Mouse (Mus musculus): ENCODE results near the gene Mup19. TPM values are rescaled to one million over a fixed set of nuclear protein-coding genes. Genes with fewer than 3 reads are reported as not detected.
A peak's percentile ranks its signal among the peaks of the same experiment; 100 is the strongest.
"Not testable (repeated sequence)": the region's sequence is repeated elsewhere in the genome, so short reads cannot be mapped to it uniquely, and the experiment has no call there.

Mup19 gene
- polyA plus RNA-seq (2012; ENCODE audit: insufficient read depth, insufficient read length, low replicate concordance, missing spikeins) = not detected in 2 replicates

GRCm38 (mm10) chr4:61782169-61782568, at the start of gene Mup19:
Mup19 (minus strand) TSS chr4:61782269.
- H3K4me3 ChIP-seq (ENCODE audit: insufficient read depth, low read depth, low read length); H3K4me1 ChIP-seq (ENCODE audit: control insufficient read depth, insufficient read depth, low read length); H3K27ac ChIP-seq (ENCODE audit: insufficient read depth, low read depth, low read length): not testable (repeated sequence)
- 84% methylated on average over 1 of the region's 5 CpGs for WGBS

DNA sequence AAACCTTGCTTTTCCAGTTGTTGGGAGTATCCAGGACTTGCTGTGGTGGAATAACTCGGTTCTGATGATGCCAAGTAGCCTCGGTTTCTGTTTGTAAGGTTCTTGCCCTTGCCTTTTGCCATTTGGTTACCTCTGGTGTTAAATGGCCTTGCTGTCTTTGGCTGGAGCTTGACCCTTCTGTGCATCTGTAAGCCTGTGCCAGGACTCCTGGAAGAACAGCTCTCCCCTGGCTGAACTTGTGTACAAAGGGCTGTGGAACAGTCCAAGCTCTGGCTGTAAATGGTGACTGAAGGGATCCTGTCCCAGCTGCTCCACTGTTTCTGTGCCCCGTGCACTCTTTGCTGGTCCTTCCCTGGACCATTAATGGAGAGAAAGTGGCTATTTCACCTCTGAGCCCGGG, 47.1 kb upstream of the Mup19 start:
- WGBS = 69% methylated on average over 4 of the region's 4 CpGs
- TF ChIP-seq POLR2A (IDR thresholded peaks at IDR 0.05; ENCODE audit: insufficient read depth, low read depth, low read length) (no peak), CTCF (IDR thresholded peaks at IDR 0.05; ENCODE audit: insufficient read depth, low read depth, low read length) (no peak)
- Histone ChIP-seq H3K27ac (ENCODE audit: insufficient read depth, low read depth, low read length) (no peak overlapping the region), H3K4me1 (ENCODE audit: control insufficient read depth, insufficient read depth, low read length) (no peaks in the 10 kb centered on the region), H3K4me3 (ENCODE audit: insufficient read depth, low read depth, low read length) (no peak overlapping the region)

DNA sequence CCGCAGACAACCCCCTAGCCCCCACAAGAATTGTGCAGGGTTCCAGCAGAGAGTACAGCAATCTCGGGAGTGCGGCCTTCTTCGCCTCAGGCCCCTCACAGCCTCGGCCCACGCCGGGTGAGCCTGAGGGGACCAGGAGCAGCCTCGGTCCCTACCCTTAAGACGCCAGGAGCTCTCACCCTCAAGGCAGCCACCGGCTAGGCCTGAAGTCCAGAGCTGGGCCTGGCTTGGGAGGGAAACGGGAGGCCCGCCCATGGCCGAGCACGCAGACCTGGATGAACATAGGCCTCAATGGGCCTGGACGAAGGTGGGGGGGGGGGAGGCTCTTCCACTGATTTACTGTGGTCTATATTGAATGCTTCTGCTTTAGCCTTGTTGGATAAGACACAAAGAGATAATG, 41.1 kb upstream of the Mup19 start:
- Histone ChIP-seq H3K4me1 (ENCODE audit: control insufficient read depth, insufficient read depth, low read length) (no peaks in the 10 kb centered on the region), H3K27ac (ENCODE audit: insufficient read depth, low read depth, low read length) (no peak overlapping the region), H3K4me3 (ENCODE audit: insufficient read depth, low read depth, low read length) (no peak overlapping the region)
- TF ChIP-seq POLR2A (IDR thresholded peaks at IDR 0.05; ENCODE audit: insufficient read depth, low read depth, low read length) (no peak), CTCF (IDR thresholded peaks at IDR 0.05; ENCODE audit: insufficient read depth, low read depth, low read length) (no peak)
- WGBS = 92% methylated on average over 15 of the region's 15 CpGs

DNA sequence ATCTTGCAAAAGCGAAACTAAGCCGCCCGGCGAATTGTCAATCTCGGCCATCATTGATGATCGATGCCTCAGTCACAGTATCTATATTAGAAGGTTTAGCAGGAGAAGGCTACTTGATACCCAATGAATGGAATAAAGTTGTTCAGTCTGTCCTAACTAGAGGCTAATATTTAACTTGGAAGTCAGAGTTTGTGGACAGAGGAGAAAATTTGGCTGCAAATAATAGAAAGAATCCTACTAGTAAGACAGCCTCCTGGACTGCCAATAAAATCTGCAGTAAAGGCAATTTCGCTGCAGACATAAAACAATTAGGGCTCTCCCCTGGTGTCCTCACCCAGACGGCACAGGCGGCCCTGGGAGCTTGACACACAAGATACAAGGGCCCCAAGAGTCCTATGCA, 40.5 kb upstream of the Mup19 start:
- H3K4me3 ChIP-seq (ENCODE audit: insufficient read depth, low read depth, low read length); H3K27ac ChIP-seq (ENCODE audit: insufficient read depth, low read depth, low read length); H3K4me1 ChIP-seq (ENCODE audit: control insufficient read depth, insufficient read depth, low read length): not testable (repeated sequence)
- 94% methylated on average over 9 of the region's 9 CpGs for WGBS

DNA sequence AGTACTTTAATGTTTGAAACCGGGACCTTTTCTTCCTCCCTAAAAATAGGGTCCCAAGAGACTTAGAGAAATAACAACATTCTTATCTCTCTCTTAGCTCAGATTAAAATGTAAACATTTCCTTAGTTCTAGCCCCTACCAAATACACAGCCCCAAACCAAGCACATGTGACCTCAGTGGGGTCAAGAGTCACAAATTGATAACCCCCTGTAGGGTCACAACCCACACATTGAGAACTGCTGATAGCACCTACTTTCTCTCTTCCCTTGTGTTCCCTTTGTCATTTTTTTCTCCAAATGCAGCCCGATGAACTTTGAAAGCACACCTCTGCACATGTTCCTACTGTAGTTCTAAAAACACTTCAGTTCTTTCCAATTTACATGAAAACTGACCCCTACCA, 33.5 kb upstream of the Mup19 start:
- Histone ChIP-seq H3K4me3 (ENCODE audit: insufficient read depth, low read depth, low read length) (no peak overlapping the region), H3K27ac (ENCODE audit: insufficient read depth, low read depth, low read length) (no peak overlapping the region), H3K4me1 (ENCODE audit: control insufficient read depth, insufficient read depth, low read length) (no peaks in the 10 kb centered on the region)
- no peak for TF ChIP-seq CTCF (IDR thresholded peaks at IDR 0.05; ENCODE audit: insufficient read depth, low read depth, low read length)
- TF ChIP-seq POLR2A (IDR thresholded peaks at IDR 0.05; ENCODE audit: insufficient read depth, low read depth, low read length) = no peak
- WGBS = 82% methylated on average over 2 of the region's 2 CpGs

GRCm38 (mm10) chr4:61813435-61813834, 31.4 kb upstream of the Mup19 start:
- no peak for TF ChIP-seq CTCF (IDR thresholded peaks at IDR 0.05; ENCODE audit: insufficient read depth, low read depth, low read length)
- TF ChIP-seq POLR2A (IDR thresholded peaks at IDR 0.05; ENCODE audit: insufficient read depth, low read depth, low read length) = no peak
- Histone ChIP-seq H3K4me3 (ENCODE audit: insufficient read depth, low read depth, low read length) (no peak overlapping the region), H3K27ac (ENCODE audit: insufficient read depth, low read depth, low read length) (no peak overlapping the region), H3K4me1 (ENCODE audit: control insufficient read depth, insufficient read depth, low read length) (no peaks in the 10 kb centered on the region)

DNA sequence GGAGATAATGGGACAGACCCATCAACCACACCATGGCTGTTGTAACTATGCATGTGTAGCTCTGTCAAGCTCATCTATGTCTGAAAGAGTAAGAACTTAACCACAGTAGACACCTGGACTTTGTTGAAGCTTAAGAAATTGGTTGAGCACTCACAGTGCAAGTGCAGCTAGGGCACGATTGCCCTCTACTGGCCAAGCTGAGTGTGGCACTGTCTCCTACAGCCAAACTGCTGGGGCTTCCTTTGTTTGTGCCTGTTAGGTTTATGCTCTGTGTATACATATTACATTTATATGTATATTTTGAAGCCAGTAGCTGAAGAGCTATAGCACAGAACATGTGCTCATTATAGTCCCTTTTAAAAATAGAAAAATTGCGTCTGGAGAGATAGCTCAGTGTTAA, 29.1 kb upstream of the Mup19 start:
- H3K4me3 ChIP-seq (ENCODE audit: insufficient read depth, low read depth, low read length); H3K4me1 ChIP-seq (ENCODE audit: control insufficient read depth, insufficient read depth, low read length); H3K27ac ChIP-seq (ENCODE audit: insufficient read depth, low read depth, low read length): not testable (repeated sequence)
- peak; percentile 32; the same call in 1 of the 2 replicates for TF ChIP-seq CTCF (IDR thresholded peaks at IDR 0.05; ENCODE audit: insufficient read depth, low read depth, low read length)
- 28% methylated on average over 2 of the region's 2 CpGs for WGBS

- not testable (repeated sequence) for H3K27ac ChIP-seq (ENCODE audit: insufficient read depth, low read depth, low read length); H3K4me1 ChIP-seq (ENCODE audit: control insufficient read depth, insufficient read depth, low read length); H3K4me3 ChIP-seq (ENCODE audit: insufficient read depth, low read depth, low read length)
- WGBS = 84% methylated on average over 3 of the region's 3 CpGs
Measured at GRCm38 (mm10) chr4:61808926-61809325, 26.9 kb upstream of the Mup19 start.

DNA sequence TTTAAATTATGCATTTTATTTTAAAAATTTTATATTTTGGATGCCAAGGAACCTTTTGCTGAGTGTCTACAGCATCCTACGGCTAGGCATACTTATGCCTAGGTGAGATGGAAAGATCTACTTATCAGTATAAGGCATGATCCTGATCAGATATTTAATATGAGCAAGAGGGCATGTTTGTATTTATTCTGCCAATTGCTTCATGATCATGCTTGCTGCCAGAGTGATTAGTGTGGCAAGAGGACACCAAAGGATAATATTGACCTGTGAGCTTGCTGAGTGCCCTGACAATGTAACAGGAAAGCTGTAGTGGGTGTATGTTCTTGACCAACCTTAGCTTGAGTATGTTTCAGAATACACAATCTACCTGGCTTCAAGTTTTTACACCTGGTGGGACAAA, 7.6 kb upstream of the Mup19 start:
- not testable (repeated sequence) for H3K4me1 ChIP-seq (ENCODE audit: control insufficient read depth, insufficient read depth, low read length); H3K4me3 ChIP-seq (ENCODE audit: insufficient read depth, low read depth, low read length); H3K27ac ChIP-seq (ENCODE audit: insufficient read depth, low read depth, low read length)
- WGBS = 94% methylated on average over 1 of the region's 1 CpGs

DNA sequence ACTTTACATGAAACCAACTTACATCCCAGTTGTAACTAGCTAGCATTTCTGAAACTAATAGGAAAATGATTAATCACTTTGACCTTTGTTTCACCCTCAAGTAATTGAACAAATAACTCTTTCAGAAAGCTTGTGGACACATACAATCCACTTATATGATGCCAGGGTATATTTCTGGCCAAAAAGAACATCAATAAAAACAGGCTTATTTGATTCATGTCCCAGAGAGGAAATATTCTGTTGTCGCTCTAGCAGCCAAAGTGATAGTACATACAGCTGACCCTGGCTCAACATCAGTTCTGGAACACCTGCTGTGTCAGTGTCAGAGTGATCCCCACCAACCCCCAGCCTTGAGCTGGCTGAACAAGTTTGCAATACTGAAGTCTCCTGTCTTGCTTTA, 2.2 kb upstream of the Mup19 start:
- not testable (repeated sequence) for H3K27ac ChIP-seq (ENCODE audit: insufficient read depth, low read depth, low read length); H3K4me3 ChIP-seq (ENCODE audit: insufficient read depth, low read depth, low read length); H3K4me1 ChIP-seq (ENCODE audit: control insufficient read depth, insufficient read depth, low read length)
- 89% methylated on average over 1 of the region's 1 CpGs for WGBS

Other genes with a start within 250 kb of the Mup19 start
- gene Mup17, start 186.4 kb downstream of the Mup19 start, polyA plus RNA-seq (2012; ENCODE audit: insufficient read depth, insufficient read length, low replicate concordance, missing spikeins) = not detected in 2 replicates
- not detected in 2 replicates for gene Mup18, start 108.1 kb downstream of the Mup19 start, polyA plus RNA-seq (2012; ENCODE audit: insufficient read depth, insufficient read length, low replicate concordance, missing spikeins)
- gene Mup5, start 53.0 kb upstream of the Mup19 start, polyA plus RNA-seq (2012; ENCODE audit: insufficient read depth, insufficient read length, low replicate concordance, missing spikeins) = not detected in 2 replicates